Mouse (Mus musculus): ENCODE data around the gene Tlnrd1.
"Not testable (repeated sequence)": the region's sequence is repeated elsewhere in the genome, so short reads cannot be mapped to it uniquely, and the experiment has no call there.

The Tlnrd1 gene

GRCm38 (mm10) chr7:83884021-83884658, at the start of gene Tlnrd1, which contains the start of gene Mesd:
Gene Tlnrd1 (minus strand): TSS chr7:83884305.
Gene Mesd (plus strand): TSS chr7:83884466.
- peak; percentile 69 for DNase-seq (ENCODE audit: low read depth, low spot score)

DNA sequence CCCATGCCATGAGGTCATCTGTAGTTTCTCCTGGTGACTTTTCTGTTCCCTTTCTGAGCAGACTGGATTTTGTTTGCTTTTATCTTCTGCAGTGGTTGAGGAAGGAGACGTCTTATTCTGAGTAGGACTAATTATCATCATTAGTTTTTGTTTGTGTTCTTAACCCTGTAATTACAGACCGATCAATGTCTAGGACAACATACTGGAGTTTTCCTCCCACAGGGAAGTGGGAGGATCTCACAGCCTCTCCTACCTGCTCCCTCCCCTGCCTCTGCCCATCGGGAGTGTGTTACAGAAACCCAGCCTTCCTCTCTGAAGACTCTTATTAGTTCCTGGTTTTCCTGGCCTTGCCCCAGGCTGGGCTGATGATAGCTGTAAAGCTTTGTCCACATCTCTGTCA, 37.5 kb upstream of the Tlnrd1 start:
- no peak for DNase-seq (ENCODE audit: low read depth, low spot score)

DNA sequence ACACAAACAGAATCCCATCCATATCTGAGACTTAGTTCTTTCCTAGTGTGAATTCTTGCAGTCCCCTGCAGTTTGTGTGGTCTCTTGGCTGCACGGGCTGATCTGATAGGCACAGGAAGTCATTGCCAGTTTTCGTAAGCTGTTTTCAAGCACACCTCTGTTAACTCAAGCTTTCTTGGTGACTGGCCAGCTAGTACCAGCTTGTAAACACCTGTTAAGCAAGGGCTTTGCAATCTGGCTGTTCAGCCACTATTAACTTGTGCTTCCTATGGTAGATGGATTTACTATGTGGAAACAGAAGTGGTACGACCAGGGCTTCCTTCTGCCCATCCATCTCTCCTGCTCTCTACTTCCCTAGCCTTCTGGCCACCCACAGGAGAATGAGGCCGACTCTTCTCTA, 36.1 kb upstream of the Tlnrd1 start:
- no peak for DNase-seq (ENCODE audit: low read depth, low spot score)

DNA sequence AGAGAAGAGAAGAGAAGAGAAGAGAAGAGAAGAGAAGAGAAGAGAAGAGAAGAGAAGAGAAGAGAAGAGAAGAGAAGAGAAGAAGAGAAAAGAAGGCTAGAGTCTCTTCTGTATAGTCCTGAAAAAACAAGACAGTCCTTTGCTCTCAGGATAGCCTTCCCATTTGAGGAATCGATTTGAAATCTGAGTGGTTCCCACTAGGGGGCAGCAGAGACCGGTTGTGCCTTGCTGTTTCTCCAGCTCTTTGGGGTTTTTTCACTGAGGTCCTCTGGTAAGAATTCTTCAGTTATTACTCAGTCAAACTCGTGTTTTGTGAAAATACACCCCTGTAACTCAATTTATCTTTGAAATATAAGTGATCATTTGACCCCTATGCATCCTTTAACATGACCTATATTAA, 30.5 kb upstream of the Tlnrd1 start:
- peak; percentile 61 for DNase-seq (ENCODE audit: low read depth, low spot score)

DNA sequence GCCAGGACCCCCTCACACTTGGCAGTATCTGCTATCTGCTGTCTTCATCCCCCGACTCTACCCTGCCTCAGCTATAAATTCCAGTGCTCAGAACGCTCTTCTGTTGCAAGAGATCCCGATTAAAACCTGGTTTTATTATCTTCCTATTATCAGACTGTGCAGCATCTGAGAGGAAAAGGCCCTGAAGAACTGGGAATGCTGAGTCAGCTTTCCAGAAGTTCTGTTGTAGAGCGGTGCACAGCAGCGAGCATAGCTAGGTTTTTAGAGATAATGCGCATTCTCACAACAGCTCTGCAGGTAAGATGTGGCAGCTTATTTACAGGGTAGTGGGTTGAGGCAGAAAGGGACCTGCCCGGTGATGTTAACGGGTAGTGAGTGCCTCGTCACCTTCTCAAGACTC, 29.9 kb upstream of the Tlnrd1 start:
- DNase-seq (ENCODE audit: low read depth, low spot score), result no peak

DNA sequence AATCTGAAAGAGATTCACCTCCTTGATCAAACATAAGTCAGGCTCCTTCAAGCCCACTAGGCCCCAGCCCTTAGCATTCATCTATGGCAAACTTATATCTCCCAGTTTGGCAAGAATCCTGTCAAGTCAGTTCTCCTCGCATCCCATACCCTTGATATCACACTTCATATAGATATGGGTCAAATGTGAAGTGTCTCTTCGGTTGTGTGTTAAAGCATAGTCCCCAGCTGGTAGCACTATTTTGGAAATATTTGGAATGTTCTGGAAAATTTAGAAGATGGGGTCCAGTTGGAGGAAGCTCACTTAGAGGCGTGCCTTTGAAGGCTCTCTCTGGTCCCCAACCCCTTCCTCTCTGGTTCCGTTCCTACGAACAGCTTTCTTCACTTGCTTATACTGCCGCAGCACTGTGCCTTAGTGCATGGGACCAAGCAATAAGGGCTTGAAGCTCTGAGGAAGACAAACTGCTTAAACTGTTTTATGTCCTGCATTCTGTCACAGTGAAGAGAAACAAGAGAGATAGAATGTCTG, 29.4 kb upstream of the Tlnrd1 start:
- DNase-seq (ENCODE audit: low read depth, low spot score), result no peak

DNA sequence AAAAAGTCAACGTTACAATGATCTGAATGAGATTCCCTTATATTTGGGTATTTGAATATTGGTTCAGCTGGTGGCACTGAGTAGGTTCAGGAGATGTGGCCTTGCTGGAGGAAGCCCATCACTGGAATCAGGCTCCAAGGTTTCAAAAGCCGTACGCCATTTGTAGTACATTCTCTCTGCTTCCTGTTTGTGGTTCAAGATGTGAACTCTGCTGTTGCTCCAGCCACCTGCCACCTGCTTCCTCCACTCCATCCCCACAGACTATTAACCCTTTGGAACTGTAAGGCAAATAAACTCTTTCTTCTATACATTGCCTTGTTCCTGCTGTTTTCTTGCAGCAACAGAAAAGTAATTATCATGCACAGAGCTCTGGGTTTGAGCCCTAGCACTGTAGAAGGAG, 27.8 kb upstream of the Tlnrd1 start:
- DNase-seq (ENCODE audit: low read depth, low spot score), result no peak

DNA sequence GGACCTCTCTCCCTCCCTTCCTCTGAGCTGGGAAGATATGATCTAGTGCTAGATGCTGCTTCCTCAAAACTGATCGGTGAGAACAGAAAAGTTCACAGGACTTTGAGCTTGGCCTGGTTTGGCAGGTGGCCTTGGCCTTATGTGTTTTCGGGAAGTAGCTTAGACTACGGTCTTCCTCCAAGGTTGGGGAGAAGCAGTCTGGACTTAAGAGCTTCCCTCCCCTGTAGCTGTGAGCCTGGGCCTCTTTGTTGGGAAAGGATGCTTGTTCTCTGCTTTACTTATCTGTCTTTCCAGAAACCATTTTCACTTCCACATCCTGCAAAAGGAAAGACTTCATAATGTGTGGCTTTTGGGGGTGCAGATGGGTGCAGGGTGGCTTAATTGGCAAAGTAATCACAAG, 20.7 kb upstream of the Tlnrd1 start:
- no peak for DNase-seq (ENCODE audit: low read depth, low spot score)

DNA sequence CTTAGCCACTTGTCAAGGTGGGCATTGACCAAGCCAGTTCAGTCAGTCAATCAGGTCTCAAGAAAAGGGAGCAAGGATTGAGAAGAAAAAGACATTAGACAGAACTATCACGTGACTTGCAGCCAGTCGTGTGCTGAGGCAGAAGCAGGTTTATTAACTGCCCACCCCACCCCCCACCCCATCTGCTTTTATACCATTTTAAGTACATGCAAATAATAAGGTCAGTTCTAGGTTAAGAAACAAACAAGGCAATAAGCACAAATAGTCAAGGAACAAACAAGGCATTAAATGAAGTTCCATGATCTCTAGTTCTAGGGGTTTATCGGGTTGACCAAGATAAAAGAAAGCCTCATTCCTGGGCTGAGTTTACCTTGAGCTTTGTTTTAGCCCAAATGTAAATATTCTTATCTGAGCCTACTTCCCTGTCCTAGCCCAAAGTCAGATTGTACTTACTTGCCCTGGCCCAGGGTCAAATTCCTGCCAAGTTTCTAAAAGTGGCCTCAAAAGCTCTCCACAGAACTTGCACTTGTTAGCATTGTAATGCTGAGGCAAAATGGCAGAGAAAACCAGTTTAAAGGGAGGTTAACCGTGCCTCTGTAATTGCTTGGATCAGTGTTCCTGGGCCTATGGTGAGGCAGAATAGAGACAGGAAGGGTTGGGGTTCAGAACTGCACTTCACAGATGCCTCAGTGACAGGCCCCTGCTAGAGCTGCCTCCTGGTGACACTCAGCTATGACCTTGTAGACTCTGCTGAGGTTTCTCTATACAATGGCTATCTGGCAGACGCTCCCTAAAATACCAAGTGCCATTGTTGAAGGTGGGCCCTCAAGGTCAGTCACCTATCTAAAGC, 18.4 kb upstream of the Tlnrd1 start:
- DNase-seq (ENCODE audit: low read depth, low spot score), result no peak

DNA sequence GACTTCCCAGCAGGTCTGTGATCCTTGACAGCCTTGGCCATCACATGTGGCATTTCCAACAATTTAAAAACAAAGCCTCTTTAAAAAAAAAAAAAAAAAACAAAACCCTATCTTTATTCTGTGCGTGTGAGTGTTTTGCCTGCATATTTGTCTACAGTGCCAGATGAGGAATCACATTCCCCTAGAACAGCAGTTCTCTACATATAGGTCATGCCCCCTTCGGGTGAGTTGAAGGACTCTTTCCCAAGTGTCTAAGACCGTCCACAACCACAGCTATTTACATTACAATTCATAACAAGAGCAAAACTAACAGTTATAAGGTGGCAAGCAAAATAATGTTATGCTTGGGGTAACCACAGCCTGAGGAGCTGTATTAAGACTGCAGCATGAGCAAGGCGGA, 17.3 kb upstream of the Tlnrd1 start:
- DNase-seq (ENCODE audit: low read depth, low spot score), result no peak

GRCm38 (mm10) chr7:83900519-83900918, 16.4 kb upstream of the Tlnrd1 start:
- no peak for DNase-seq (ENCODE audit: low read depth, low spot score)

GRCm38 (mm10) chr7:83898267-83898666, 14.2 kb upstream of the Tlnrd1 start:
- no peak for DNase-seq (ENCODE audit: low read depth, low spot score)

GRCm38 (mm10) chr7:83896077-83896740, 12.1 kb upstream of the Tlnrd1 start:
- no peak for DNase-seq (ENCODE audit: low read depth, low spot score)

DNA sequence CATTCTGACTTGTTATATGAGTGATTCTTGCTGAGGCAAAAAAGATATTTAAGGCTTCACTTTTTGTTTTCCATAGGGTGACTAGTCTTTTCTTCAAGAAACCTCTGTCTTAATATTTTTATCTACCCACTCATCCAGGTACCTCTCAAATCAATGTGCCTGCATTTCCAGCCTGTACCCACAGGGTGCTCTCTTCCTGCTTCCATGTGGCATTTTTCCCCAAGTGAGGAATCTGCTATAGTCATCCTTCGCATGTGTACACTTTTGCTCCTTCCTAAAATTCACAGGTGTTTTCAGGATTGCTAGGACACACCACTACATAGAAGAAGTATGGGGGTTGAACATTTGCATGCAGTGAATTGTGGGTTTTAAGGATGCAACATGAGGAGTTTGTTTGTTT, 10.2 kb upstream of the Tlnrd1 start:
- DNase-seq (ENCODE audit: low read depth, low spot score), result no peak

DNA sequence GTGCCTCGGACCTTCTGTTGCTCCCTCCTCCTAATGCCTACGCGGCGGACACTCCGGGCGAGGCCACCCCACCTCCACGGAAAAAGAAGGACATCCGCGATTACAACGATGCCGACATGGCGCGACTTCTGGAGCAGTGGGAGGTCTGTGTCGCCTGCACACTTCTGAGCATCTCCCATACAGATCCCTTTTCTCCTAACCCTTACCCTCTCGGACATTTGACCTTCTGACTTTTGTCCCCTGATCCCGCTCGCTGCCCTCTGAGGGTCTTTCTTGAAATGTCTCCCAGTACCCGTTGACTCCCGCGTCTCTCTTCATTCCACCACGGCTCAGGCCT, 8.2 kb upstream of the Tlnrd1 start:
- DNase-seq (ENCODE audit: low read depth, low spot score), result no peak

DNA sequence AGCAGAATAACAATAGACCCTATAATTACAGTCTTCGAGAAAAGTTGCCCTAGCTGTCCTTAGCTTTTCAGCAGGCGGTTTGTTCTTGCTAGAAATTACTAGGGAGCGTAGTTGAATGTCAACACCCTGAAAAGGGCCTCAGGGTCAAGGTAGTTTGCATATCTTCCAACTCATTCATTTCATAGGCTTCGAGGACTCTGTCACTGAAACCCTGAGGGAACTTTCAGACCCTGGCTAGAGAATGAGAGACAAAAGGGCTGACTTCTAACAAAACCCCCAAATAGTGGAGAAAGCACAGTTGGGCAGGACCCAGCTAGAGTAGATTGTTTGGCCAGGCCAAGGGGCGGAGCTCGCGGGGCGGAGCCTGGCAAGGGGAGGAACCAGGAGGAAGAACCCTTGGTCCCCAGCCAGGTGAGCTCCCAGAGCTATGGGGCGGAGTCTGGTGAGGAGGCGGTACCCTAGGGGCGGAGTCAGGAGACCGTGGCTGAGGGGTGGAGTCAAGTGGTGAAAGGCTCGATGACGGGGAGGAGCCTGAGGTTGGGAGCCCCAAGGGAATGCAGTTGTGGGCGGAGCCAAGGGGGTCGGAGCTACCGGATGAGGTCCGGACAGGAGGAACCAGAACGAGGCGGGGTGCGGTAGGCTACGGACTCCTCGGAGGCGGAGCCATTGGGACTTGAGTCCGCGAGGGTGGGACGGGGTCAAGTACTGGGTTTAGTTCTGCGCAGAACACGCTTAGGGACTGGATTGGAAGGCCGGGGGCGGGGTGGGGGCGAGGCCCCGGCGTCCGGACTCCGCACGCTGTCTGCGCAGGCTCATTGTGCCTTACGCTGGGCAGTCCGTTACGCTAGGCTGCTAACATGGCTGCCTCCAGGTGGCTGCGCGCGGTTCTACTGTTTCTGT, 7.6 kb upstream of the Tlnrd1 start:
- DNase-seq (ENCODE audit: low read depth, low spot score), result peak; percentile 100

DNA sequence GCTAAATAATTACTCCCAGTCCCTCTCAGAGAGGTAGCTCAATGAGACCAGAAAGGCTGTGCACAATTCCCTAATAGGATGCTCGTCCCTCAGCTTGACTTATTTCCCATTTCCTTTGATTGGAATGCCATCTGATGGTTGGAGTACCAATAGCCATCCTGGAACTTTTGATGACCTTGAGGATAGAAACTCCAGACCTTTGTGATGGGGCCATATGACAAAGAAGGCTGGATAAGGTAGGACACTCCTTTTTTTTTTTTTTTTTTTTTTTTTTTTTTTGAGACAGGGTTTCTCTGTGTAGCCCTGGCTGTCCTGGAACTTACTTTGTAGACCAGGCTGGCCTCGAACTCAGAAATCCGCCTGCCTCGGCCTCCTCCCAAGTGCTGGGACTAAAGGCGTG, 5.8 kb upstream of the Tlnrd1 start:
- DNase-seq (ENCODE audit: low read depth, low spot score), result not testable (repeated sequence)

GRCm38 (mm10) chr7:83889383-83889782, 5.3 kb upstream of the Tlnrd1 start:
- no peak for DNase-seq (ENCODE audit: low read depth, low spot score)

DNA sequence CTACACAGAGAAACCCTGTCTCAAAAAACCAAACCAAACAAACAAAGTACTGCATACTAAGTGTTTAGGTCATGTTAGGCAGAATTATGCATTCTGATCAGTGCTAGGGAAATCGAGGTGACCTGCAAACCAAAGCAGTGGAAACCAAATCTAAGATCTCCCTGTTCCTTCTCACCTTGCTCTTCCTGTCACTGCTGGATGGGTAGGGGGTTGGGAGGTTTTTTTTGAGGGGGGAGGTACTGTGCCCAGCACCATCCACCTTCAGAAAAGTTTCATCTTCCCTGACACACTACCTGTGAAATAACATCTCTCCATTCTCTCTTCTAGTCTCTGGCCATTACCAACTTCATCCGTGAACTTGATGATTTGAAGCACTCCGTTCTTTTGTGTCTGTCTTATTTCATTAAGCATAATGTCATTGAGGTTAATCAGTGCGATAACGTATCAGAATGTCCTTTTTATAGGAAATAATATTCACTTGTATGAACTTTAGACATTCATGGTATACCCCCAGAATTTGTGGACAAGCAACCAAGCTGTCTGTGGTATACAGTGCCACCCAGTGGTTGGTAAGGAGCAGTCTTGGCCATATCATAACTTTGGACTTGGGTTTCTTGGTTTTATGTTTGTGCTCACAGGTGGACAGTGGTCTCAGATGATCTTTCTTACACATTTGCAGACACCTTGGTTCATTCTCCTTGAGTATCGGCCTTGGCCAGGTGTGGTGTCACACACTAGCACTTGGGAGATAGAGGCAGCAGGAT, 2.4 kb upstream of the Tlnrd1 start:
- DNase-seq (ENCODE audit: low read depth, low spot score), result peak; percentile 56

GRCm38 (mm10) chr7:83885835-83886234, 1.7 kb upstream of the Tlnrd1 start:
- DNase-seq (ENCODE audit: low read depth, low spot score), result peak; percentile 69
